Mouse (Mus musculus) brown adipose tissue, adult 24 weeks (tissue): ENCODE data around the gene Med9. TPM values are rescaled to one million over a fixed set of nuclear protein-coding genes. Genes with fewer than 3 reads are reported as not detected.

Source experiments
- H3K27ac ChIP-seq: fragments of 200-500 bp; replicated peaks from 2 replicates; pipeline ENCODE4 v1.5.1; 2012; ENCODE audit warnings: low read depth, mild to moderate bottlenecking, low read length
- H3K4me1 ChIP-seq: fragments of 200-500 bp; 2 replicates; pipeline ENCODE4 v1.6.1; 2012; ENCODE audit warnings: low read length, mixed read lengths; ENCODE audit not compliant: control insufficient read depth, insufficient read depth, insufficient read length
- H3K4me3 ChIP-seq: fragments of 200-500 bp; 2 replicates; pipeline ENCODE4 v1.5.1; 2012; ENCODE audit warnings: low read depth, mild to moderate bottlenecking, low read length, moderate library complexity; ENCODE audit not compliant: insufficient read depth
- polyA plus RNA-seq: library from polyadenylated mRNA; stranded (reverse); fragments of >200 nt; gene quantifications from 2 replicates; pipeline ENCODE4 v1.2.4, GENCODE M21; 2012; ENCODE audit not compliant: missing spikeins, insufficient read depth, insufficient read length

Med9 gene
- polyA plus RNA-seq: 18.2 and 21.6 TPM in 2 replicates

DNA sequence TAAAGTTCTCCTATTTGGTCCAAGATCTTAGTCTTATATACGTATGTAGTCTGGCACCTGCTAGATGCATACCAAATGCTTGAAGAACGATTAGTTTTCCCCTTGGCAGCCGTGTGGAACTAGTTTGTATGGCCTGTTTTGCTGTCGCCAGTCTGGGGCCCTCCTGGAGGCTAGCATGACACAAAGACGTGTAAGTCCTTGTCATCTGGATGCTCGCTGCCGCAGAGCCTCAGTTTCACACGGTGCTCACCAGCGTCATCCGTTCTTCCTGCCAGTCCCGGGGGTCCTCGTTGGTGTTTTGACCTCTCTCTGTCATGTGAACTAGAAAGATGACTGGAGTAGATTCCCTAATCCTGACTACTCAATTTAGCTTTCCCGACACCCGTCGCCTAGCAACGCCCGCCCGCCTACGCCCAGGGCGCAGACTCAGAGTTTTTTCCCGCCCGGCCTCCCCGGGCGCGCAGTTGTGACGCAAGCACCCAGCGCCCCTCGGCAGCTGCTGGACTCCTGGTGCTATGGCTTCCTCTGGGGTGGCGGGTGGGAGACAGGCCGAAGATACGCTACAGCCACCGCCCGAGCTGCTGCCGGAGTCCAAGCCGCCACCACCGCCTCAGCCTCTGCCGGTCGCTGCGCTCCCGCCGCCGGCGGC is at the start of gene Med9:
TSS of gene Med9 (plus strand) at position 455 of the 649 bp plus-strand sequence.
- Histone ChIP-seq H3K4me1 (peaks cover 3% of the 10 kb centered on the region; the same call in 1 of the 2 replicates), H3K4me3 (peak within 1 kb of the TSS; percentile 71), H3K27ac (peak within 1 kb of the TSS; percentile 71)

DNA sequence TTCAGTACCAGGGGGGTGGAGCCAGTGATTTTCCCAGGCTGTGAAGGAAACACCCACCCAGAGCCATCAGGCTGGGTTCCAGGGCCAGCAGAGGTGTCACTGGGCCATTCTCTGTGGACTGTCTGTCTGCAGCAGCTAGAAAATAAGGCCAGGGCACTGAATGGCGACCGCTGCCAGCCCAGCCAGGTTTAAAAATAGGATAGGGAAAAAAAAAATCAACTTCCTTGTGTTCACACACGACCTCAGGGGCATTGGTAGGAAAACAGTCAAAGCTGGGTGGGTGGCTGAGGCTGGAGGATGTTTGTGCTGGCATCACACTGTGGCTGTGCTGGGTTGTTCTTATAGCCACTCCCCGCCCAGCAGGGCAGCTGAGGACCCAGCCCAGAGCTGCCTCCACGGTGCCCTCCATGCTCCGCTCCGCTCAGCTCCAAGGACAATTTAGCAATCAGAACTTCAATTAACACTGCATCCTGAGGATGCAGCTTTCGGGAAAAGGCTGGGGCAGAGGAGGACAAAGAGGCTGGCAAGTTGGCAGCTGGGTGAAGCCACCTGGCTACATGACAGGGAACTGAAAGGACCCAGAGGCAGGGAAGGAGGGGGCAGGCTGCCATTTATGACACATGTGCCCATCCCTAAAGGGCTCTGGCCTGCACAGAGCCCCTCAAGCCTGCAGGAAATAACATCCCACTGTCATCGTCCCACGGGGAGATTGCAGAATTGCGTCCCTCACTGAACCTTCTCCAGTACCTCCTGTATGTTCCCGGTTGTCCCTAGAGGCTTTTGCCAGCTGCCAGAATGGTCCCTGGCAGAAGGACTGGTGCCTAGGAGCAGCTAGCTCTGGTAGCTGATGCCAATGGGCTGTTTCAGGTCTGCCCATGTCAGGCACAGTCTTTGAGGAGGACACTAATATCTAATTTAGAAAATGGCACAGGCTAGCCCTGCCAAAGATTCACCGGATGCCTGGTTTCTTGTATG is 48.0 kb upstream of the Med9 start:
- no peak overlapping the region for H3K4me3 ChIP-seq
- H3K27ac ChIP-seq: peak overlapping the region; percentile 88
- H3K4me1 ChIP-seq: peaks cover 33% of the 10 kb centered on the region

DNA sequence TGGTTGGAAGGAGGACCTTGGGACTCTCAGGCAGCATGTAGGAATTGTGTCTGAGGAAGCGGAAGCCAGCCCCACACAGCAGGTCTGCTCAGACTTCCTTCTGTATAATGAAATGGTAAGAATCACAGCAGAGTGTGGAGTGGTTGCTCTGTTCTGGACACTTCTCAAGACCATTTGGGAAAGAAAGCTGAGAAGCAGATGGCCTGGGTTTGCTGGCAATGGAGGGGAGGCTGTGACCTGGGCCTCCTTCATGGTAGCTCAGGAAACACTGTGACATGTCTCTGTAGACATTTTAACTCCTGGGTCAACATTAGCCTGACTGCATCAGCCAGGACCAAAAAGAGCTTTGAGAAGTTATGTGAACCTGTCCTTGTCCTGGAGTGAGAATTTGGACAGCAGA is 47.0 kb upstream of the Med9 start:
- peak overlapping the region; percentile 88 for H3K27ac ChIP-seq
- peaks cover 33% of the 10 kb centered on the region for H3K4me1 ChIP-seq

DNA sequence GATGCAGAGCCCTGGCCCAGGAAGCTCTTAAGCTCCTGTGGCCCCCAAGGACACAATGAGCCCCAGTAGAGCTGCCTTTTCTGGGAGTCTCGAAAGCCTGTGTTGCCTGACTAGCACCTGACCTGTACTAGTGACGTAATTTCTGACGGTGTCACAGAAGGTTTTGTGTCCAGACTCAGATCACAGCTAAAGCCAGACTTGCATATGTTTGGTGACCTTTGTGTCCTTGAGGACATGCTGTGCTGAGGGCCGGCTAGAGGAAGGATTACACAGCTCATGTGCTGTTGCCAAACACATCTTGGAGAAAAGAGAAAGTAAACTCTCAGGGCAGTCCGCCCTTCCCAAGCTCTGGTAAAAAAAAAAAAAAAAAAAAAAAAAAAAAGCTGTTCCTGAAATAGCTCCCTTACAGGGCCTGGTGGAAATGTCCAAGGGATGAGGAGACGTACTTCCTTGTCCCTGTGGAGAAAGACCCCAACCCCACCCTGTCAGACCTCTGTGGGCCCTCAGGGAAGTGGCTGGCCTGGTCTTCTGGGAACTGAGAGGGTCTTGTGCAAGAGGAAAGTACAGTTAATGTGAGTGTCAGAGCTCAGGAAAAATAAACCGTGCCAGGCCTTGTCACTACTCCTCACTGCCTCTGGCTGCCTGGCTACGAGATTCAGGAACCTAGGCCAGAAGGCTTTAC is 45.8 kb upstream of the Med9 start:
- peaks cover 33% of the 10 kb centered on the region for H3K4me1 ChIP-seq
- no peak overlapping the region for H3K4me3 ChIP-seq
- peak overlapping the region; percentile 89 for H3K27ac ChIP-seq

More for the DNA sequence above, 47.0 kb upstream of the Med9 start:
- no peak overlapping the region for H3K4me3 ChIP-seq

DNA sequence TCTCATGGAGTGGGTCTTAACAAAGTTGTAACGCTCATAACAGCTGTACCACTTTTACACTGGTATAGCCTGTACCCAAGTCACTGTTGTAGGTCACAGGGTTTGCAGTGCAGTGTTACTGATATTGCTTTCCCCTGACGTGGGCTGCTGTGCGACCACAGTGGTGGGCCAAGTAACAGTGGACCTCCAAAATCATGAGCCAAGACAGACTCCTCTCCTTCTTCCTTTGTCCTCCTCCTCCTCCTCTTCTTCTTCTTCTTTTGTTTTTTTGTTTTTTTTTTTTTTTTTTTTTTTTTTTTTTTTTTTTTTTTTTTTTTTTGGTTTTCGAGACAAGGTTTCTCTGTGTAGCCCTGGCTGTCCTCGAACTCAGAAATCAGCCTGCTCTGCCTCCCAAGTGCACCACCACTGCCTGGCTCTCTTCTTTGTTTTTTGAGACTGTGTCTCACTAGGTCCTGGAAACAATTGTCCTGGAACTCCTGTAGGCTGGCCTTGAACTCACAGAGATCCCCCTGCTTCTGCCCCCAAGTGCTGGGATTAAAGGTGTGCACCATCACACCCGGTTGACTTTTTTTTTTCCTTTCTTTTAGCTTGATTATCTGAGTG is 41.4 kb upstream of the Med9 start:
- Histone ChIP-seq H3K27ac (no peak overlapping the region), H3K4me3 (no peak overlapping the region), H3K4me1 (peaks cover 18% of the 10 kb centered on the region)

DNA sequence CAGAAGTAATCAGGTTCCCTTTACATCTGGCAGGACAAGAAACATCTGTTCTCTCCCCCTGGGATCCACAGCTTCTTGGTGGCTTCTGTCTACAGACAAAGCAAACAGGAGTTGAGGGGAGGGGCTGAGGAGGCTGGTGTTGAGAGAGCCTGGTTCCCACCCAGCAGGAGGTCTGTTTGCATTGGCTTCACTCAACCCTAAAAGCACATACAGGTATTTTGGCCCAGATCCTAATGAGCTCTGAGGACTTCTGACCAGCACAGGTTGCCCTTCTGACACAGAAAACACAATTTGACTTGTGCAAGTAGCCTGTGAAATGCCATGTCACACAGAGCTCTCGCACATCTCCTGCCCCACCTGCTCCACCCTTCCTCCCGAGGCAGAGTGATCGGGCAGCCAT is 39.6 kb upstream of the Med9 start:
- Histone ChIP-seq H3K27ac (no peak overlapping the region), H3K4me3 (no peak overlapping the region), H3K4me1 (peaks cover 9% of the 10 kb centered on the region; the same call in 1 of the 2 replicates)

DNA sequence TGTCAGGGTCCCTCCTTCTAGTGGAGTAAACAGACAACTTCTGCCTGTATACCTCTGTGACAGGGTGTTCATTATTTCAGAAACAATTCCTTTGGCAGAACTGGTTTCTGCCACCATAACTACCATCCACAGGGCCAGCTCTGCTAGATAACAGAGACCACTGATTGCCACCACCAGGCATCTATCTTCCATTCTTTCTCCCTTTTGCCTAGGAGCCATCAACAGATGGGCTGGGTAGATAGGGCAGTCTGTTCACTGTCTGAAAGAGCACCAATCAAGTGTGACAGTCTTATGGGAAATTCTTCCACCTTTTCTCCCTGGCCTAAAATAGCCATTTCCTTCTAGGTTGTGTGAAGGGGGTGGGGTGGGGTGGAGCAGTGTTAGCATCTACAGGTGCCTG is 37.4 kb upstream of the Med9 start:
- peaks cover 9% of the 10 kb centered on the region; the same call in 1 of the 2 replicates for H3K4me1 ChIP-seq
- H3K4me3 ChIP-seq: no peak overlapping the region
- H3K27ac ChIP-seq: no peak overlapping the region

DNA sequence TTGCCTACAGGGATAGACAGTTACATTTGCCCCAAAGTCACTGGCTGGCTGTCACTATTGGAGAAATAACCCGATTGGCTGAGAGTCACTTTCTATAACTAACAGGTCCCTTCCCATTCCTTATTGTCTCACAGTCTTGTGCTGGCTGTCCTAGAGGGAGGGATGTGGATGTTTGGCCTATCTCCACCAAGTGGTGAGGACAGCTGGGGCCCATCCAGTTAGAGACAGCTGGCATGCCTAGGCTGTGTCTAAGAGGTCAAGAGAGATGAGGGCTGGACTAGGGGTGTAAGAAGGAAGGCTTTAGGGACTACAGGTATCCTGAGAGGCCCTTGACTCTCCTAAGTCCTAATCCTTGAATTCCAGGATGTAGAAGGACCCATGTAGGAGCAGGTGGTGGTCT is 36.5 kb upstream of the Med9 start:
- Histone ChIP-seq H3K27ac (no peak overlapping the region), H3K4me1 (peaks cover 9% of the 10 kb centered on the region; the same call in 1 of the 2 replicates), H3K4me3 (no peak overlapping the region)

DNA sequence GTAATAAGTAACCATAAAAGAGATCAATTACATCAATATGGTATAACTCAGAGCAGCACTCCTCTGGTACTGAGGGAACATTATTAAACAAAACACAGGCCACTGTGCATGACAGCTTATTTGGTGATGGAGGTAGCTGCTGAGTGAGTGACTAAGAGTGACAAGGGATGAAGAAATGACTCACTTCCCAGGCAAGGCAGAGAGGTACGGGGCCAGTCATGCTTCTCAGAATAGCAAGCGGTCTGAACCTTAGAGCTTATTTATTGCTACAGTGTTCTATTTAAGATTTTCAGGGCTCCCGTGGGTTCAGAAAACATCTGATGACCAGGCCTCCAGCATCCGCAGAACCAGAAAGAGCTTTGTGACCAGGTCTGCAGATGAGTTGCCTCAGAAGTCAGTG is 34.3 kb upstream of the Med9 start:
- peaks cover 8% of the 10 kb centered on the region for H3K4me1 ChIP-seq
- H3K4me3 ChIP-seq: no peak overlapping the region
- no peak overlapping the region for H3K27ac ChIP-seq

DNA sequence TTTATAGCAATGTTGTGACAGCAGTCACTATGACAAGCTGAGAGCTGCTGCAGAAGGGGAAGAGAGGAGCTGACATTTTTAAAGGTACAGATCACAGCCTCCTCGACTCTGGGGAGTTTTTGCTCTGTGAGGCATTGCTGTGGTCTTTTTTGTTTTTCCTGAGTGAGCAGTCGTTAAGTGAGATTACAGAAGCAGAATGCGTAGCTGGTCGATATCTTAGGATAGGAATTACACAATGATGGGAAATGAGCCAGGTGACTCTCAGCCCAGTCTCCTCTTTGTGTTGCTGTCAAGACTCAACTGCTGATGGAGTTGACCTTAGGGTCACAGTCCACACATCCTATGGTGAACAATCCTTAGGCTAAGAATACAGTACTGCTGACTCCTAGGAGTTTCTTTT is 30.0 kb upstream of the Med9 start:
- H3K4me1 ChIP-seq: peaks cover 11% of the 10 kb centered on the region
- H3K27ac ChIP-seq: peak overlapping the region; percentile 62; the same call in 1 of the 2 replicates
- H3K4me3 ChIP-seq: no peak overlapping the region

DNA sequence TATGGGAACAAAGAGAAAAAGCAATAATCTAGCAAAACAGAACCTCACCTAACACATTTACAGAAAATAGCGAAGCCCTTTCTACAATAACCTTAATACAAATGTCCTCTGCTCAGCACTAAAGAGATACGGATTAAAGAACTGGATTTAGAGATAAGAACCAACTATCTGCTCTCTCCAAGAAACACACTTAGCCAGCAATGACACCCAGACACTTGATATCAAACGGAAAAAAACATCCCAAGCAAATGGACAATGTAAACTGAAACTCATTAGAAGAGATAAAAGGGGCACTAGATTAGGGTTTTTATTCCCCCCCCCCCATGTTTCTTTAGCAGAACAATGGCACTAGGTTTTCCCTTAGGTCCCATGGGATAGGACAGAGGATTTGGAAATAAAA is 28.6 kb upstream of the Med9 start:
- Histone ChIP-seq H3K4me3 (no peak overlapping the region), H3K27ac (peak overlapping the region; percentile 11), H3K4me1 (peaks cover 11% of the 10 kb centered on the region)

DNA sequence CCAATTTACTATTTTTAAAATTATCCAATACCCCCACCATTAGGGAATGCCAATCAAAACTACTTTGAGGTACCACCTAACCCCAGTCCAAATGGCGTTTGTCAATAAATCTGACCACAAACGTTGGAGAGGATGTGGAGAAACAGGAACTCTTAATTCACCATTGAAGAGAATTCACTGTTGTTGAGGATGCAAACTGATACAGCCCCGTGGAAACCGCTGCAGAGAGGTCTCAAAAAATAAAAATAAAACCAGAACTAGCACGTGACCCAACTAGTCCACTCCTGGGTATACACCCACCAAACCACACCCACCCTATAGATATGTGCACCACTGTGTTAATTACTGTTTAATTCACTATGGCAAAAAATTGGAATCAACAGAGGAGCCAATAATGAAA is 27.7 kb upstream of the Med9 start:
- Histone ChIP-seq H3K4me3 (no peak overlapping the region), H3K4me1 (peaks cover 11% of the 10 kb centered on the region), H3K27ac (no peak overlapping the region)

DNA sequence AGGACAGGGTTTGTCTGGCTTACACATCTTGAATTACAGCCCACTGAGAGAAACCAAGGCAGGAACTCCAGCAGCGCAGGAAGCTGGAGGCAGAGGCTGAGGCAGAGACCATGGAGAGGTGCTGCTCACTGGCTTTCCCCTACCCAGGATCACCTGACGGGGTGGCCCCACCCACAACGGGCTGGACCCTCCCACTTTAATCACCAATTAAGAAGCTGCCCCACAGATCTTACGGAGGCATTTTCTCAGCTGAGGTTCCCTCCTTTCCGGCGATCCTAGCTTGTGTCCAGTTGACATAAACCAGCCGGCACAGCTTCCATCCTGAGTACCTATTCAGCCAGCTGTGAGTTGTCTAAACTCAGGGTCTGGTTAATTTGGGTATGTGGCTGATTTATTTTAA is 26.7 kb upstream of the Med9 start:
- H3K27ac ChIP-seq: no peak overlapping the region
- H3K4me1 ChIP-seq: peaks cover 11% of the 10 kb centered on the region
- H3K4me3 ChIP-seq: no peak overlapping the region

DNA sequence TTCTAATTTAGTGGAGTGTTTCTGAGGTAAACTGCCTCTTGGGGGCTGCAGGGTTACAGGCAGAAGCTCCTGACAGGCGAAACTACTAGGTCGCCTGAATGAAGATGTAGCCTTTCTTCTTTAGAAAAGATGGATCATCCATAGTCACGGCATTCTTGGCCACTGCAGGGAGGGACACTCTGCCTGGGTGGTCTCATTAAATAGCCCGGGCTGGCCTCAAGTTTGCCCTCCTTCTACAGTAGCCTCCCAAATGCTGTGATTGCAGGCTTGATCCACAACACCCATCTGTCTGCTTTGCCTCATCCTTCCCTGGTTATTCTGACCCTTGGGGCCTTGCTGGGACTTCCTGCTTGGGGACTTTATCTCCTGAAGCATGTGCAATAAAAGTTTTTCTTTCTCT is 18.0 kb upstream of the Med9 start:
- Histone ChIP-seq H3K4me3 (no peak overlapping the region), H3K4me1 (no peaks in the 10 kb centered on the region; the same call in 1 of the 2 replicates), H3K27ac (no peak overlapping the region)
